Mouse (Mus musculus) Patski (cell line): ENCODE measurements at regions not wholly inside any gene's neighbourhood (a gene's known extent, or its start where the extent isn't known, plus 50 kb on each side); places are given as distances from the start of the nearest gene placed in this dataset.

Experiments used
- ATAC-seq: fragments of 100-300 bp; one replicate; pipeline ENCODE4 v1.8.0; 2021
- CTCF ChIA-PET: fragments of 350-600 bp; sonication (Branson Sonifier 250); formaldehyde crosslinking; loops from one replicate; lab custom pipeline; 2022; ENCODE audit warnings: inconsistent platforms; lab: Charles Lee
- POLR2A ChIA-PET: fragments of 350-600 bp; sonication (Branson Sonifier 250); formaldehyde crosslinking; loops from one replicate; lab custom pipeline; 2022; ENCODE audit warnings: antibody characterized with exemption, inconsistent platforms; lab: Charles Lee
- DNase-seq: peaks from one replicate; pipeline ENCODE4 v3.0.0-alpha.2; 2011; ENCODE audit warnings: low read depth, low spot score
- H3K27me3 ChIP-seq: fragments of 371-371 bp; one replicate; pipeline ENCODE4 v1.5.1; 2021
- CTCF ChIP-seq: fragments of 100-300 bp; IDR thresholded peaks from one replicate; pipeline ENCODE4 v1.5.1; 2021
- in situ Hi-C: fragments of 300-500 bp; cut with MboI; formaldehyde crosslinking; loops from 3 replicates; pipeline ENCODE4 v1.11.1; 2018; ENCODE audit warnings: low pct_unique_long_range_greater_than_20kb, mixed read lengths

DNA sequence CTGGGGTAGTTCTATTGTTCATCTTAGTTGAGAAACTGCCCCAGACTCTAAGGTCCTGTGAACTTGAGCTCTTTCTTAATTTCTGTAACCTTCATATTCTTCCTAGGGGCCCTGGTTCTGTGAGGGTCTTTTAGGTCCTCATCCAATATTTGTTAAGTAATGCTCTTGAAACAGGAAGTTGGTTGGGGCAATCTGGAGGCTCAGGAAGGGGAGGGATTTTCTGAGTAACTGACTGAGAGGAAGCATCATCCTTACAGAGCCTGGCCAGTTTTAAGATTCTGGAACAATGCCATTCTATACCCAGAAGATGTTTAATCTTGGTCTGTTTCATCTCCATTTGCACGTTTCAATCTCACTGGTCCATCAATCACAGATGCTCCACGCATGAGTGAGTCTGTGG lies 435.6 kb upstream of the Gm26657 start:
- no peak for TF ChIP-seq CTCF
- H3K27me3 ChIP-seq, result no peaks in the 10 kb centered on the region
- ATAC-seq, result no peak
- no peak for DNase-seq
- POLR2A ChIA-PET, result interaction anchor here (1.4 kb wide), 1 partner anchor 82 kb away, joined by 3 read pairs; no protein-coding TSS in a partner anchor
- CTCF ChIA-PET, result no interaction called here
- in situ Hi-C loops, result no loop called here

DNA sequence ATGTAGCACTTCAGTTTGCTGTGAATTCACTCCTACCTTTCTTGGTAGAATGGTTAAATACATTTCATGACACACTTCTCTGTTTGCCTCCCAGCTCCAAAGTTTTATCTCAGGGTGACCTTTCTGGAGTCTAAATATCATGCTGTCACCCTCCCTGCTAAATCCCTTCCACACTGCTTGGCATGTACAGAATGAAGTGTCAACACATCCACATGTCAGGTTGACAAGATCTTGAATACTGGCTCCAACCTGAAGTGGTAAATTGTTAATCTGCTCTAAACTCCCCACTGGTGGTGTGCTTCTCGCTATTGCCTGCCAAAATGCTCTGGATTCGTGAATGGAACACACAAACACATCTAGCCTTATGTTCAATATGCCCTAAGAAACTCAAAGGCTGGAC lies 451.9 kb upstream of the Gm26657 start:
- ChIA-PET CTCF (no interaction called here), POLR2A (no interaction called here)
- ATAC-seq (no peak), DNase-seq (no peak)
- in situ Hi-C loops, result no loop called here
- TF ChIP-seq CTCF, result no peak
- no peaks in the 10 kb centered on the region for H3K27me3 ChIP-seq

GRCm38 (mm10) chr4:56284490-56284889 lies 455.4 kb upstream of the Gm26657 start:
- ATAC-seq, result no peak
- CTCF ChIA-PET, result no interaction called here
- in situ Hi-C loops, result no loop called here

GRCm38 (mm10) chr4:56275836-56276235 lies 464.0 kb upstream of the Gm26657 start:
- ChIA-PET POLR2A (no interaction called here), CTCF (no interaction called here)
- DNase-seq, result no peak
- in situ Hi-C loops, result no loop called here
- ATAC-seq, result no peak
- H3K27me3 ChIP-seq, result no peaks in the 10 kb centered on the region
- no peak for TF ChIP-seq CTCF

More at GRCm38 (mm10) chr4:56284490-56284889, 455.4 kb upstream of the Gm26657 start:
- POLR2A ChIA-PET, result no interaction called here
- TF ChIP-seq CTCF, result no peak
- H3K27me3 ChIP-seq, result no peaks in the 10 kb centered on the region
- DNase-seq, result no peak

GRCm38 (mm10) chr4:56271390-56271789 lies 468.5 kb upstream of the Gm26657 start:
- TF ChIP-seq CTCF, result no peak
- DNase-seq (no peak), ATAC-seq (no peak)
- ChIA-PET POLR2A (no interaction called here), CTCF (no interaction called here)
- H3K27me3 ChIP-seq, result no peaks in the 10 kb centered on the region
- in situ Hi-C loops, result no loop called here

- H3K27me3 ChIP-seq, result no peaks in the 10 kb centered on the region
- ChIA-PET POLR2A (no interaction called here), CTCF (interaction anchor here (2.1 kb wide), 1 partner anchor 15 kb away, joined by 6 read pairs; no protein-coding TSS in a partner anchor)
- in situ Hi-C loops, result no loop called here
- no peak for DNase-seq
- no peak for ATAC-seq
- no peak for TF ChIP-seq CTCF
These were observed 475.2 kb upstream of the Gm26657 start for GRCm38 (mm10) chr4:56264626-56265025.

DNA sequence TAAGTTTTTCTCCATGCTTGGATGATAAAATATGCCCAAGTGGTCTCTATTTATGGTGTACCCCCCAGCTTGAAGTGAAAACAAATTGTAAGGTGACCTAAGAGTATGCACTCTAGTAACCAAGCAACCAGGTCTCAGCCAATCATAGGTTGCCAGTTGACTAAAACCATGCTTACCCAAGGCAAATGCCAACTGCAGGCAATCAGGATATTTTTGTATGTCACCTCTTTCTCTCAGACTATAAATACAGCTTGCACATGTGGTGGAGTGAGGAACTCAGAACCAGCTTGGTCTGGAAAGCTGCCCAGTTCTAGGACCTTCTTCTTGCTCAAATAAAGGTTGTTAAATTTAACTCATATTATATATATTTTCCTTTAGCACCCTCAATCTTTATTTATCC lies 476.0 kb upstream of the Gm26657 start:
- CTCF ChIA-PET, result interaction anchor here (2.1 kb wide), 1 partner anchor 14 kb away, joined by 6 read pairs; no protein-coding TSS in a partner anchor

GRCm38 (mm10) chr4:56262589-56262988 lies 477.3 kb upstream of the Gm26657 start:
- TF ChIP-seq CTCF, result no peak
- DNase-seq, result no peak
- in situ Hi-C loops, result no loop called here
- no peak for ATAC-seq
- H3K27me3 ChIP-seq, result no peaks in the 10 kb centered on the region
- POLR2A ChIA-PET, result no interaction called here
- CTCF ChIA-PET, result no interaction called here

More for the DNA sequence above, 476.0 kb upstream of the Gm26657 start:
- no peak for ATAC-seq
- no peak for TF ChIP-seq CTCF
- in situ Hi-C loops, result no loop called here
- no peak for DNase-seq
- POLR2A ChIA-PET, result no interaction called here
- no peaks in the 10 kb centered on the region for H3K27me3 ChIP-seq

GRCm38 (mm10) chr4:56261992-56262391 lies 477.9 kb upstream of the Gm26657 start:
- DNase-seq (no peak), ATAC-seq (no peak)
- ChIA-PET POLR2A (no interaction called here), CTCF (no interaction called here)
- in situ Hi-C loops, result no loop called here
- no peak for TF ChIP-seq CTCF
- no peaks in the 10 kb centered on the region for H3K27me3 ChIP-seq

DNA sequence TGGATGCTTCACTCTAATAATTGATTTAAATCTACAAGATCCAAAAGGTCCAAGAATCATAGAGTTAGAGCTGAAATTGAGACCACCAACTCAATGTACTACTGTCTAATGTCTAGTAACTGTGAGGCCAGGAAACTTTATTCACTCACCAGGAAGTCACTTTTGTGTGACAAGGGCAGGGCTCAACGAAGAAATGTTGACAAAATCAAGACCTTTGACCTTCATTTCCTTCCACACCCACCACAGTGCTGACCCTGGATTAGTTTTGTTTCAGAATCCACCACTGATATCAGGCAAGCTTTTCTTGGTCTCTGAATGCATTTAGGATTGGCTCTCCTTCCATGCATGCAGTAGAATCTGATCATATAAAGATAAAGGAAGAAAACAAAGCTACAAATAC lies 487.5 kb upstream of the Gm26657 start:
- CTCF ChIA-PET, result no interaction called here
- TF ChIP-seq CTCF, result no peak
- no peaks in the 10 kb centered on the region for H3K27me3 ChIP-seq
- in situ Hi-C loops, result no loop called here
- no peak for DNase-seq
- POLR2A ChIA-PET, result no interaction called here
- ATAC-seq, result no peak

DNA sequence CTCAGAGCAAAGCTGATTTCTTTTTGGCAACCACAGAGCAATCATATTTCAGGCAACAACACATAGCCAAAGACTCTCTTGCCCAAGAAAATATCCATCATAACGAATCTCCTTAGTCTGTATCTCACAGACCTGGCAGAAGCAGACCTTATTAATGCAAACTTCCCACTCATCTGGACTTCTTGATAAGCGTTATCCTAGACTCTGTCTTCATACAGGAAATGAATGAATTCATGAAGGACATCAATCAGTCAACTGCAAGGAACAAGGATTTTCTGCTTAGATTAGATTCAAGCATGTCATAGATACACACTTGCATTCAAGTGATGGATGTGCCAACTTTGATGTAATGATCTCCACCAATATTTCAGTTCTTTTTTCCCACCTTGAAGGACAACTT lies 488.1 kb upstream of the Gm26657 start:
- H3K27me3 ChIP-seq, result no peaks in the 10 kb centered on the region
- ATAC-seq (no peak), DNase-seq (no peak)
- POLR2A ChIA-PET, result interaction anchor here (0.6 kb wide), 2 partner anchors 21 to 167 kb away, joined by 3 to 5 read pairs; no protein-coding TSS in a partner anchor
- no peak for TF ChIP-seq CTCF
- CTCF ChIA-PET, result no interaction called here
- in situ Hi-C loops, result no loop called here

DNA sequence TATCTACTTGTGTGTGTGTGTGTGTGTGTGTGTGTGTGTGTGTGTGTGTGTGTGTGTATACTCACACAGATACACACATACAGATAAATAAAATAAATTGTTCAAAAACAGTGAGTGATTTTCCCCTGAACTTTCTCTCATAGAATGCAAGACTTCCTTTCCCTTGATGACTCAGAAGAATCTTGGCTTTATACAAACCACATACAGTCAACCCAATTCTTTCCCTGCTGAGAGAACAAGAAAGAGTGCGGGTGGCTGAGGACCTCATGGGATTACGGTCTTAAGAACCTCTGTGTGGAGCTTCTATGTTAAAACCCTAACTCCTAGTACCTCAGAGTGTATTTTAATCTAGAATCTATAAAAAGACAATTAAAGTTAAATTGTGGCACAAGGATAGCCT lies 489.3 kb upstream of the Gm26657 start:
- in situ Hi-C loops, result no loop called here
- DNase-seq (no peak), ATAC-seq (no peak)
- H3K27me3 ChIP-seq, result no peaks in the 10 kb centered on the region
- POLR2A ChIA-PET, result interaction anchor here (0.6 kb wide), 1 partner anchor 125 kb away, joined by 3 read pairs; no protein-coding TSS in a partner anchor
- CTCF ChIA-PET, result interaction anchor here (1.3 to 2.1 kb wide), 3 partner anchors 14 to 67 kb away, joined by 3 to 6 read pairs (median 6); no protein-coding TSS in a partner anchor
- TF ChIP-seq CTCF, result no peak
